ENCODE assay signal across 10 mouse cellular contexts in genomic region chr1:177573017-177573725, GRCm38 (mm10).
DNase-seq lines count a peak whose midpoint lies in the region; ATAC-seq and TF ChIP-seq lines count a peak whose summit lies in the region.
"Had no signal": no experiment of that assay in that cellular context is flagged by ENCODE, and none has a peak within 500 bp of the region (broad histone marks: within the 10 kb centered on the region; RNA-seq: fewer than 3 reads in every experiment).

No protein-coding gene starts in this region.

- no peak overlapping the region for H3K27ac ChIP-seq in midbrain, embryonic 16.5 days (ENCODE audit: low read length)
- no peak overlapping the region for H3K27ac ChIP-seq in midbrain, embryonic 11.5 days (ENCODE audit: low read depth, low read length)
- no peak overlapping the region for H3K27ac ChIP-seq in thymus, adult 2 months (ENCODE audit: control insufficient read depth, insufficient read depth, low read length)
- H3K27ac ChIP-seq: intestine, embryonic 15.5 days; liver, embryonic 13.5 days had no signal

- no peak overlapping the region for H3K9ac ChIP-seq in midbrain, embryonic 16.5 days (ENCODE audit: low read depth, low read length)
- H3K9ac ChIP-seq in midbrain, embryonic 11.5 days (ENCODE audit: low read length): no peak overlapping the region
- H3K9ac ChIP-seq: intestine, embryonic 15.5 days; liver, embryonic 13.5 days had no signal

- H3K27me3 ChIP-seq in midbrain, embryonic 16.5 days (ENCODE audit: control insufficient read depth, insufficient read depth, low read depth, low read length): no peaks in the 10 kb centered on the region
- H3K27me3 ChIP-seq in midbrain, embryonic 11.5 days (ENCODE audit: control insufficient read depth, insufficient read depth, low read length): no peaks in the 10 kb centered on the region
- no peaks in the 10 kb centered on the region for H3K27me3 ChIP-seq in thymus, adult 2 months (ENCODE audit: control insufficient read depth, insufficient read depth, low read length)
- H3K27me3 ChIP-seq: intestine, embryonic 15.5 days; liver, embryonic 13.5 days had no signal

- H3K36me3 ChIP-seq in midbrain, embryonic 16.5 days (ENCODE audit: control insufficient read depth, insufficient read depth, low read length): no peaks in the 10 kb centered on the region
- no peaks in the 10 kb centered on the region for H3K36me3 ChIP-seq in midbrain, embryonic 11.5 days (ENCODE audit: control insufficient read depth, insufficient read depth, low read length)
- H3K36me3 ChIP-seq in thymus, adult 2 months (ENCODE audit: control insufficient read depth, insufficient read depth, low read length): no peaks in the 10 kb centered on the region
- H3K36me3 ChIP-seq: intestine, embryonic 15.5 days; liver, embryonic 13.5 days had no signal

- no peak overlapping the region for H3K4me2 ChIP-seq in midbrain, embryonic 16.5 days (ENCODE audit: low read length)
- no peak overlapping the region for H3K4me2 ChIP-seq in midbrain, embryonic 11.5 days
- H3K4me2 ChIP-seq: intestine, embryonic 15.5 days; liver, embryonic 13.5 days had no signal

- 0 out of 2 replicates have a peak, but pooled peaks have one; percentile 54 for ATAC-seq in midbrain, embryonic 16.5 days
- ATAC-seq in midbrain, embryonic 11.5 days (ENCODE audit: low FRiP score): no peak
- ATAC-seq: intestine, embryonic 15.5 days had no signal

- no peaks in the 10 kb centered on the region for H3K4me1 ChIP-seq in midbrain, embryonic 16.5 days (ENCODE audit: control insufficient read depth, insufficient read depth, low read length)
- H3K4me1 ChIP-seq in midbrain, embryonic 11.5 days (ENCODE audit: control insufficient read depth, insufficient read depth, low read length): no peaks in the 10 kb centered on the region
- no peaks in the 10 kb centered on the region for H3K4me1 ChIP-seq in thymus, adult 2 months (replicated peaks; ENCODE audit: control insufficient read depth, insufficient read depth, low read length)
- H3K4me1 ChIP-seq: intestine, embryonic 15.5 days; liver, embryonic 13.5 days had no signal

- TF ChIP-seq POLR2A in thymus, adult 2 months (IDR thresholded peaks at IDR 0.05; ENCODE audit: control insufficient read depth, extremely low read depth, insufficient read depth, low read length, poor library complexity): no peak

- 83% methylated on average over 17 of the region's 17 CpGs for WGBS in midbrain, embryonic 16.5 days
- 87% methylated on average over 17 of the region's 17 CpGs for WGBS in midbrain, embryonic 11.5 days
- WGBS in thymus, adult 2 months: 92% methylated on average over 17 of the region's 17 CpGs

- H3K4me3 ChIP-seq in midbrain, embryonic 16.5 days (ENCODE audit: low read depth, low read length): no peak overlapping the region
- no peak overlapping the region for H3K4me3 ChIP-seq in midbrain, embryonic 11.5 days (ENCODE audit: low read depth, low read length)
- H3K4me3 ChIP-seq in thymus, adult 2 months (ENCODE audit: control insufficient read depth, insufficient read depth, low read length): no peak overlapping the region
- H3K4me3 ChIP-seq: intestine, embryonic 15.5 days; liver, embryonic 13.5 days had no signal

- DNase-seq in midbrain, embryonic 11.5 days (ENCODE audit: low spot score, missing footprints): no peak
- DNase-seq in frontal cortex, adult 2 months (ENCODE audit: extremely low spot score in 1 of 2, low spot score in 1 of 2): peak; percentile 85 to 86
- peak; percentile 76 for DNase-seq in left cerebral cortex, adult 11 months (ENCODE audit: low spot score)
- DNase-seq in thymus, adult 2 months: no peak
- DNase-seq in urinary bladder, adult 2 months (ENCODE audit: low spot score): no peak
- no peak for DNase-seq in heart, postnatal 4 days
- DNase-seq in embryo, embryonic 9.5 days (ENCODE audit: extremely low spot score): no peak
- DNase-seq: liver, embryonic 13.5 days had no signal

- TF ChIP-seq CTCF in thymus, adult 2 months (IDR thresholded peaks at IDR 0.05; ENCODE audit: borderline replicate concordance, control insufficient read depth, extremely low read depth, insufficient read depth, low read length, poor library complexity): no peak

- no peaks in the 10 kb centered on the region for H3K9me3 ChIP-seq in midbrain, embryonic 16.5 days (replicated peaks; ENCODE audit: control insufficient read depth, low read length, poor library complexity, severe bottlenecking)
- H3K9me3 ChIP-seq in midbrain, embryonic 11.5 days (ENCODE audit: control insufficient read depth, low read length): no peaks in the 10 kb centered on the region
- H3K9me3 ChIP-seq: intestine, embryonic 15.5 days; liver, embryonic 13.5 days had no signal

Comparison
In these comparisons a context has a peak if more than half of its experiments do, and no peak if none do; other contexts are left out.
1. DNase-seq: peak in frontal cortex, adult 2 months (2 of 2) and left cerebral cortex, adult 11 months (single experiment); none in midbrain, embryonic 11.5 days (single experiment), thymus, adult 2 months (single experiment), urinary bladder, adult 2 months (single experiment), heart, postnatal 4 days (single experiment) and embryo, embryonic 9.5 days (single experiment).